Mouse (Mus musculus) midbrain, postnatal 0 days (tissue): ENCODE data around the gene Pcid2. TPM values are rescaled to one million over a fixed set of nuclear protein-coding genes. Genes with fewer than 3 reads are reported as not detected.

Experiments
- ATAC-seq: fragments of 200-750 bp; cut with Nextera tagmentation; 2 replicates; pipeline ENCODE4 v1.8.0; 2017; ENCODE audit warnings: moderate number of reproducible peaks, mild to moderate bottlenecking, moderate TSS enrichment, moderate library complexity; ENCODE audit not compliant: low FRiP score
- DNase-seq: peaks from one replicate; pipeline ENCODE4 v3.0.0-alpha.2; 2015; ENCODE audit warnings: low spot score
- H3K27ac ChIP-seq: fragments of 300-500 bp; sonication (generic); 2 replicates; pipeline ENCODE4 v1.5.1; 2014; ENCODE audit warnings: low read depth, mild to moderate bottlenecking, low read length, mixed read lengths
- H3K27me3 ChIP-seq: fragments of 300-500 bp; sonication (generic); 2 replicates; pipeline ENCODE4 v1.6.1; 2014; ENCODE audit warnings: low read length, control low read depth, mixed read lengths; ENCODE audit not compliant: insufficient read depth
- H3K36me3 ChIP-seq: fragments of 300-500 bp; sonication (generic); 2 replicates; pipeline ENCODE4 v1.6.1; 2014; ENCODE audit warnings: low read length, control low read depth, mixed read lengths; ENCODE audit not compliant: insufficient read depth
- H3K4me1 ChIP-seq: fragments of 300-500 bp; sonication (generic); 2 replicates; pipeline ENCODE4 v1.6.1; 2014; ENCODE audit warnings: mild to moderate bottlenecking, control low read depth, antibody characterized with exemption, low read length, mixed read lengths; ENCODE audit not compliant: insufficient read depth
- H3K4me2 ChIP-seq: fragments of 300-500 bp; sonication (generic); 2 replicates; pipeline ENCODE4 v1.6.1; 2014; ENCODE audit warnings: low read depth, mild to moderate bottlenecking, low read length, mixed read lengths; ENCODE audit not compliant: poor library complexity, severe bottlenecking
- H3K4me3 ChIP-seq: fragments of 300-500 bp; sonication (generic); 2 replicates; pipeline ENCODE4 v1.5.1; 2014; ENCODE audit warnings: low read depth, mild to moderate bottlenecking, low read length, moderate library complexity
- H3K9ac ChIP-seq: fragments of 300-500 bp; sonication (generic); replicated peaks from 2 replicates; pipeline ENCODE4 v1.6.1; 2014; ENCODE audit warnings: mild to moderate bottlenecking, low read length, moderate library complexity, mixed read lengths; ENCODE audit not compliant: poor library complexity, severe bottlenecking
- H3K9me3 ChIP-seq: fragments of 300-500 bp; sonication (generic); 2 replicates; pipeline ENCODE4 v1.6.1; 2016; ENCODE audit warnings: low read length, control low read depth
- CTCF ChIP-seq: IDR thresholded peaks from 2 replicates; pipeline ENCODE4 v1.5.1; 2016; ENCODE audit warnings: antibody characterized with exemption, mild to moderate bottlenecking
- WGBS: fragments of 180-500 bp; shearing (Covaris S2); extraction: QIAGEN DNeasy Blood & Tissue Kit; methylation state at CpG from one replicate; pipeline ENCODE4 v1.1.7; 2014; 5-methylcytosine and 5-hydroxymethylcytosine counted together
- polyA plus RNA-seq: library from polyadenylated mRNA; unstranded; fragments of >200 nt; fragmentation: Nextera tagmentation; extraction: Ambion mirVana; gene quantifications from 2 replicates; pipeline ENCODE4 v1.2.1, GENCODE M21; 2015
- total RNA-seq: library from RNA; depleted of rRNA; stranded (reverse); fragments of >200 nt; gene quantifications from 2 replicates; pipeline ENCODE4 v1.2.3, GENCODE M21; 2014

Gene Pcid2
- total and polyA plus RNA-seq, 2 experiments from 2014 or later, result 29.0 to 32.2 TPM

- Histone ChIP-seq H3K9me3 (no peaks in the 10 kb centered on the region), H3K27me3 (no peaks in the 10 kb centered on the region), H3K9ac (no peak overlapping the region), H3K4me1 (no peaks in the 10 kb centered on the region), H3K4me3 (no peak overlapping the region), H3K36me3 (no peaks in the 10 kb centered on the region), H3K4me2 (no peak overlapping the region), H3K27ac (no peak overlapping the region)
- DNase-seq, result no peak
- 84% methylated on average over 4 of the region's 4 CpGs for WGBS
- no peak for ATAC-seq
- TF ChIP-seq CTCF, result no peak
These were observed 63.8 kb downstream of the Pcid2 start for GRCm38 (mm10) chr8:13041459-13041858.

GRCm38 (mm10) chr8:13039054-13039453 is 66.2 kb downstream of the Pcid2 start:
- DNase-seq (no peak), ATAC-seq (no peak)
- Histone ChIP-seq H3K27me3 (no peaks in the 10 kb centered on the region), H3K4me2 (no peak overlapping the region), H3K4me3 (no peak overlapping the region), H3K9me3 (no peaks in the 10 kb centered on the region), H3K9ac (no peak overlapping the region), H3K27ac (no peak overlapping the region), H3K4me1 (no peaks in the 10 kb centered on the region), H3K36me3 (no peaks in the 10 kb centered on the region)
- WGBS, result 73% methylated on average over 6 of the region's 6 CpGs
- no peak for TF ChIP-seq CTCF

- Histone ChIP-seq H3K27ac (no peak overlapping the region), H3K36me3 (no peaks in the 10 kb centered on the region), H3K4me1 (no peaks in the 10 kb centered on the region), H3K4me3 (no peak overlapping the region), H3K9ac (no peak overlapping the region), H3K4me2 (no peak overlapping the region), H3K9me3 (no peaks in the 10 kb centered on the region), H3K27me3 (no peaks in the 10 kb centered on the region)
- DNase-seq (no peak), ATAC-seq (no peak)
- TF ChIP-seq CTCF, result no peak
- 44% methylated on average over 5 of the region's 5 CpGs for WGBS
These were observed 67.7 kb downstream of the Pcid2 start for GRCm38 (mm10) chr8:13037569-13037968.

- DNase-seq (no peak), ATAC-seq (no peak)
- TF ChIP-seq CTCF, result no peak
- H3K9ac ChIP-seq, result no peak within 1 kb of the TSS
- no peak within 1 kb of the TSS for H3K27ac ChIP-seq
- H3K27me3 ChIP-seq, result no peaks in the 10 kb centered on the region
- WGBS, result 84% methylated on average over 7 of the region's 7 CpGs
- H3K9me3 ChIP-seq, result no peaks in the 10 kb centered on the region
- no peak within 1 kb of the TSS for H3K4me2 ChIP-seq
- no peaks in the 10 kb centered on the region for H3K4me1 ChIP-seq
- H3K4me3 ChIP-seq, result no peak within 1 kb of the TSS
- no peaks in the 10 kb centered on the region for H3K36me3 ChIP-seq
These were observed 68.2 kb downstream of the Pcid2 start, which contains the start of gene F10 for GRCm38 (mm10) chr8:13037015-13037414. F10 (plus strand) TSS chr8:13037308.

- peak; percentile 30 for DNase-seq
- no peak for ATAC-seq
- 88% methylated on average over 10 of the region's 10 CpGs for WGBS
These were observed 68.9 kb downstream of the Pcid2 start for GRCm38 (mm10) chr8:13036346-13036812.

GRCm38 (mm10) chr8:13028482-13028881 is 76.8 kb downstream of the Pcid2 start:
- Histone ChIP-seq H3K4me3 (no peak overlapping the region), H3K4me2 (no peak overlapping the region), H3K4me1 (no peaks in the 10 kb centered on the region), H3K9ac (no peak overlapping the region), H3K36me3 (0 out of 2 replicates have a peak, but pooled peaks cover 3% of the 10 kb centered on the region), H3K27ac (no peak overlapping the region), H3K9me3 (no peaks in the 10 kb centered on the region), H3K27me3 (no peaks in the 10 kb centered on the region)
- no peak for DNase-seq
- 72% methylated on average over 5 of the region's 5 CpGs for WGBS
- no peak for TF ChIP-seq CTCF
- ATAC-seq, result no peak

More at GRCm38 (mm10) chr8:13036346-13036812, 68.9 kb downstream of the Pcid2 start:
- H3K4me1 ChIP-seq, result no peaks in the 10 kb centered on the region
- no peak overlapping the region for H3K9ac ChIP-seq
- no peaks in the 10 kb centered on the region for H3K36me3 ChIP-seq
- H3K4me2 ChIP-seq, result no peak overlapping the region
- H3K9me3 ChIP-seq, result no peaks in the 10 kb centered on the region
- no peak for TF ChIP-seq CTCF
- H3K27ac ChIP-seq, result no peak overlapping the region
- no peaks in the 10 kb centered on the region for H3K27me3 ChIP-seq
- no peak overlapping the region for H3K4me3 ChIP-seq
